Mouse (Mus musculus): ENCODE data around the gene Gm13128.
"Not testable (repeated sequence)": the region's sequence is repeated elsewhere in the genome, so short reads cannot be mapped to it uniquely, and the experiment has no call there.

Gm13128 gene

DNA sequence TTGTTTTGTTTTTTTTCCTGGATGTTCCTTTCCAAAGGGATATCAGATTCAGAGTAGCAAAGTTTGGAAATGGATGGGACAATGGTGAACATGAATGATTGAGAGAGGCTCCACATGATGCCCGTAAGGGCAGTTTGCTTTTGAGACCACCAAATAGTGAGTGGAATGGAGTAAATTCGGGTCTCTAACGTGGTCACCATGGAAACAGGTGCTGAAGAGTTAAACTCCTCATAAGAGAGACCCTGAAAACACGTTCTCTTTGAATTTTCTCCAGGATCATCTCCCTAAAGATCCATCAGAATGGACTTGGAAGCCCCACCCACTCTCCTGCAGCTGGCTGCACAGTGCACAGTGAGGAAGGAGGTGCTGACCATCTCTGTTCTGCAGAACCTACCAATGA, at the start of gene Gm13128:
Gene Gm13128, plus strand, starts transcription at position 301 of the 400 bp plus-strand sequence.
- DNase-seq = not testable (repeated sequence)

DNA sequence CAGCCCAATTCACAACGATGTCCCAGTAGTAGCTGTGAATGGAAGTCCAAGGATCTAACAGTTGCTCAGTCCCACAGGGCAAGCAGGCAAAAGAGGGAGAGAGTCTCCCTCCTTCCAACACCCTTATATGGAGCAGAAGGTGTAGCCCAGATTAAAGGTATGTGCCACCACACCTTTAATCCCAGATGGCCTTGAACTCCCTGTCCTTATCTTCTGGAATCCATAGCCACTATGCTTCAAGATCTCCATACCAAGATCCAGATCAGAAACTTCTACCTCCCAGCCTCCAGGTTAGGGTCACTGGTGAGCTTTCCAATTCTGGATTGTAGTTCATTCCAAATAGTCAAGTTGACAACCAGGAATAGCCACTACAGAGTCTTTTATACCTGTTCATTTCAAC, 49.7 kb upstream of the Gm13128 start, which contains the start of gene Pramel5:
Gene Pramel5, minus strand, starts transcription at position 101 of the 400 bp plus-strand sequence.
- not testable (repeated sequence) for DNase-seq

DNA sequence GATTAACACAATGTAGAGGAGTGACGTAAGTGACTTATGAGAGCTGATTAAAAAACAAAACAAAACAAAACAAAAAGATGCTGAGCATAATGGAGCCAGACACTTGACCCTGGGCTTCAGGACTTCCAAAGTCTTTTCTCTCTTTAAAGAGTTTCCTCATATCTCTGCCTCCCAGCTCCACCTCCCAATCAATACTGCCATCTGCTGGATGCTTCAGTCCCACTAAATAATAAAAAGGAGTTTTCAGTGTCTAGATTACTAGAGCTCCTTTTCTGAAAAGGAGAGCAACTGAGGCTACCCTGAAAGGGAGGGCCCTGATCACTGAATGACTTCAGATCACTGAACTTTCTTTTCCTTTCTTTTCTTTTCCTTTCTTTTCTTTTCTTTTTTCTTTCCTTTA, 30.6 kb upstream of the Gm13128 start:
- DNase-seq = not testable (repeated sequence)

DNA sequence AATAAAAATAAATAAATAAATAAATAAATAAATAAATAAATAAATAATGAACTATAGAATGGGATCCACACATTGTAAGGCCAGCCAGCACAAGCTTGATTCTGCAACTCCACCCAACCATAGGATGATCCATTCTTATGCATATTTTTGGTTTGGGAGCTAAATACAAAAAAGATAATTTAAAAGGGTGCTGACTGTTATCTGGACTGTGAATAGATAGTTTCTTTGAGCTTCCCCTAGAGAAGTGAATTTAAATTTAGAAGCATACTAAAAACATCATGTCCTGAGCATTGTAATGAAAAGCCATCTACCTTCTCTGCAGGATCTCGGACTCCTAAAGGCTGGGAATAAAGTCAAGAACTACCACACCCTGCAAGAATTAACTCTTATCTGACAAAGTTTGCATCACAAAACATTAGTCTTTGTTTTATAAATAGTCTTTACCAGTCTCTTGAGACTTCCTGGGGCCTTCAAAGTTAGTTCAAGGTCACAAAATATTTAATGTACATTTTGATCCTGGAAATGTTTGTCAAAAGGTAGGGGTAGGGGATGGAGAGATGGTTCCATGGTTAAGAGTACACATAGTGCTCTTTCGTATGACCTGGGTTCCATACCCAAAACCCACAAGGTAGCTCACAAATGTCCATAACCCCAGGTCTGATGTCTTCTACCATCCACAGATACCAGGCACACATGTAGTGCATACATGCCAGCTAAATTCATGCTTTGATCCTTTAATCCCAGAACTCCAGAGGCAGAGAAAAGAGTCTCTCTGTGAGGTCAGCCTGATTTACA, 17.2 kb upstream of the Gm13128 start:
- not testable (repeated sequence) for DNase-seq

DNA sequence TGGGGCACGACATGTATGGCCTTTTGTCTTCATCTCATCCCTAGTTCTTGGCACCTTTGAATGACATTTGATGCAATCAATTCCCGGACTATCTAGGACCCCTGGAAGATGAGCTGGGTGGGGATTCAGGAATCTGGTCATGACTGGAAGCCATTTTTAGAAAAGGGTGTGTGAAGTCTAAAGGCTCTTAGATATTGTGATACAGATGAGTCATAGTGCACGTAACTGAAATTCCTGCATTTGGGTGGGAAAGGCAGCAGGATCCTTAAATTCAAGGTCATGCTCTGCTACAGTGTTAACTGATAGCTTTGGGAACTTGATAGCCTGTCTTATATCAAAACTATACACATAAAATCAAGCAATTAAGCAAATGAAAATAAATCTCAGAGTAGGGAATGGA, 5.8 kb downstream of the Gm13128 start:
- DNase-seq = not testable (repeated sequence)

DNA sequence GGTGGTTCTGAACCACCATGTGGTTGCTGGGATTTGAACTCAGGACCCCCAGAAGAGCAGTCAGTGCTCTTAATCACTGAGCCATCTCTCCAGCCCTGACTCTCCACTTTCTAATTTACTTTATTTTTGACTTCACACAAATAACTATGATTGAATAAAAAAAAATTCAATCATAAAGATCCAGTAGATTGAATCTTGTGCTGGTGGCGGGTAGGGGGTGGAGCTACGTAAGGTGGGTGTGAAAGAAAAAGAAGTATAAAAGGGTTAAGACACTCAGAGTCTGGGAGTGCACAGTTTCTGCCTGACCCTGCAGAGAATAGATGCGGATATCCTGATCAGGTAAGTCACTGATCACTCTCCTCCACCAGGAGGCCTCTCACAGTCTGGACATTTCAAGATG, 27.6 kb downstream of the Gm13128 start, which contains the start of gene Gm13119:
Gene Gm13119, plus strand, starts transcription at position 301 of the 400 bp plus-strand sequence.
- not testable (repeated sequence) for DNase-seq

DNA sequence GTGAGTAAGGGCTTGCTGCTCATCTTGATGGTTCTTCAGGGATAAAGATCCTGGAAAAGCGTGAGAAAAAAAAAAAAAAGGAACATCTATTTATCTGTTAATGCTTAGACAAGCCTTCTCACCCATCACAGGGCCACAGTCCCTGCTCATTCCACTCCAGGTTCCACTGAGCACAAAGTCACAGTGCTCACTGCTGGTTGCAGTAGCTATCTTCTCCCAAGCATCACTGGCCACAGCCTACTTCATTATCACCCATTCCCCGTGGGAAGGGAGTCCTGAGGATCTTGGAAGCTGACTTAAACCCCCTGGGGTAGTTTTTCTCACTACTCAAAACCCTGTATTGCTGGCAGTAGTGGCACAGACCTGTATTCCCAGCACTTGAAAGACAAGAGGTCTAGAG, 47.9 kb downstream of the Gm13128 start, which contains the start of gene Pramef20:
Gene Pramef20, minus strand, starts transcription at position 23 of the 400 bp plus-strand sequence.
- DNase-seq = no peak

Measured in thymus, postnatal 36 days (tissue).